Mouse (Mus musculus) 3134 (cell line): ENCODE data around the gene Bcl2.

Source experiments
- DNase-seq: peaks from one replicate; pipeline ENCODE4 v3.0.0-alpha.2; 2011; ENCODE audit warnings: low spot score; ENCODE audit not compliant: insufficient read length; ENCODE audit errors: extremely low read depth

The Bcl2 gene

DNA sequence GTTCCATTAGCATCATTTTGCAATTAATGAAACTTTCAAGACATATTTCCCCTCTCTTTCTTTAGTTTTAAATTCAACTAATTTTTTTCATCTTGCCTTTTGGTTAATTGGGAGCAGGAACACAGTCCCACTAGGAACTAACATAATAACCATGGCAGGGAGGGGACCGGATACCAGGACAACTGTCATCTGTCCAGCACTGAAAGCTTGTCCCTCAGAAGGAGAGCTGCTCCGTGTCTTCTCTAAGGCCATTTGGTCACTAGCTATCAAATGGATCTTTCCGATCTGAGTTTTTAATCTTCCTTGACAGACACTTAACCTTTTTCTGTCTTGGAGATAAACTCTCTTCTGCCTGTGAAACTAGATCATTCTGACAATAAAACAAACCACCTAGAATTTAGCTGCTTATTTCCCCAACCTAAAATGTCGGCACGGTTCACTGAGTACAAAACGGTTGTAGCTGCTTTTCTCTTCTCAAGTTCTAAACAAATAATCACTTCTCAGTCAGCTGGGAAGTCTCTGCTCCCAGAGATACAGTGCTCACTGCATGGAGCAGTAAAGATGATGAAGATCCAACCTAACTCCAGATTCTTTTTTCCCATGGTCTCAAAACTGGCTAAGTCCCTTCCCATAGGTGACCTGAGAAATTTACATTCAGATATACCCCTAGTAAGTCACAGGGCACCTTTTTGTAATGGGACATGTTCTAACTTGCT lies 34.1 kb downstream of the Bcl2 start:
- no peak for DNase-seq

- no peak for DNase-seq
Observed at GRCm38 (mm10) chr1:106678060-106678478, 36.0 kb downstream of the Bcl2 start.

- DNase-seq, result no peak
Observed at GRCm38 (mm10) chr1:106666140-106667088, 47.7 kb downstream of the Bcl2 start.

- DNase-seq, result no peak
Observed at GRCm38 (mm10) chr1:106664978-106665377, 49.1 kb downstream of the Bcl2 start.

DNA sequence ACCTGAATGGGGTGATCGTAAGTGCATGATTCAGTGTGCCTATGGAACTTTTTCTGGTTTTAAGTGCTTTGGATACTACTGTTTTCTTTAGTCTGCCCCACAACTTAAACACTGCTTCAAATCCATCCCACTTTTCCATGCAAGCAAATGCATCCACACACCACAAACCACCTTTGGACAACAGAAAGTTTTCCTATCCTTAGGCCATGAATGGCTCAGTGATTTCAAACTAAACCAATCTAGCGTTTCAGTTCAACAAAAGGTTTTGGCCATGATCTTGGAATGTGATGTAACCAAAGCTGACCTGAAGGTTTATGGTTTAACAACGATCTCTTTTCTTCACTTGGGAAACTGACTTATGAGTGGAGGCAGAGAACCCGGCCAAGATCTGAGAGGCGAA lies 51.6 kb downstream of the Bcl2 start:
- DNase-seq, result no peak

DNA sequence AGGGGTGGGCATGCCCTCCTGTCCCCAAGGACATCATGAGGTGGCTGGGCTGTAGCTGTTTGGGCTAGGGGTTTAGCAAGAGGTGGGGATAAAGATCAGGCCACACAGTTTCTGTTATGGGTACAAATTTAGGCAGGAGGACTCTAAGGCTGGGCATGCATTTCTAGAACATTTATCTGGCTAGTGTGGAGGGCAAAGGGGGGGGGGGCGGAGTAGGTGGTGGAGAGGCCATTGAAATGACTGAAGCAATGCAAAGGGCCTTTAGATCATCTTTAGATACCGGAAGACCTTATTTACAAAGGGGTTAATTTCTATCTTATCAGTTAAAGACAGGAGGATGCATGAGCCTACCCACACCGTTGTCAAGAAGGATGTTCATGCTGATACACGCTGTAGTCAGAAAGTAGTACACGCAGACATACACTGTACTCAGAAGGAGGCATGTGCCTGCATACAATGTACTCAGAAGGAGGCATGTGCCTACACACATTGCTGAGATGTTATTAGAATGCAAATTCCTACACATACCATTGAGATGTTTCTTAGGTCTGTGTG lies 55.7 kb downstream of the Bcl2 start:
- no peak for DNase-seq

DNA sequence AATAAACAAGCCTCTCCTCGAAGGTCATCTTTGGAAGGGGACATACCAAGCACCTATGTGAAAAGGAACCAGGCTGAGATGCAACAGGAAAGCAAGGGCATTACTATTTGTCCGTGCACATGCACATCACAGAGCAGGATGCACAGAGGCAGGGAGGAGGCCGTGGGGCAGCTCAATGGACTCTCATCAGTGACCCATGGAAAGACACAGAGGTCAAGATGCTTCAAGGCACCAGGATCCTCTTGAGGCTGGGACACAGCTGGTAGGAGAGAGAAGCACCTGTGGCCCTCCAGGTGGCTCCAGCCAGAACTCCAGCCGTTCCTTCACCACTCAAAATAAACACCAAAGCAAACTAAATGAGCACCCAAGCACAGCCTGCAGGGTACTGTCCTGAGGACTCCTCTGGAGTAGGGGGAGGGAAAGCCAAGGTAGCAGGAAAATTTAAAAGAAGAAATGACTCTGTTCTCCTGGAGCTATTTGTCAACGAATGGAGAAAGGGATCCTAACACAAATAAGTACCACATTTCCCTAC lies 57.8 kb downstream of the Bcl2 start:
- no peak for DNase-seq

DNA sequence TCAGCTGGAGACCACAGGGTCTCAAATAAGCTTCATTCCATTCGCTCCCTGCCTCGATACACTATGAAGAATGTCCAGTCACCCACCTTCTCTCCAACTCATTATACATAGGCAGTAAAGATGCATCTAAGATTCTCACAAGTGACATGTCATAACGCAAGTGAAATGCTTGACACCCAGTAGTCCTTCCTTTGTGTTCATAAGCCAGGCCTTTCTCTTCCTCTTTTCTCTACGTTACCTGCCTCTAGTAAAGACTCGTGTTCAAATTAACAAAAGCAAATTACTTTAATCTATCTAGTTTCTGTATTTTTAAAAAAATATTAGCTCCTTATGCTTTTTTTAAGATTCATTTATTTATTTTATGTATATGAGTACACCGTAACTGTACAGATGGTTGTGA lies 59.8 kb downstream of the Bcl2 start:
- no peak for DNase-seq

DNA sequence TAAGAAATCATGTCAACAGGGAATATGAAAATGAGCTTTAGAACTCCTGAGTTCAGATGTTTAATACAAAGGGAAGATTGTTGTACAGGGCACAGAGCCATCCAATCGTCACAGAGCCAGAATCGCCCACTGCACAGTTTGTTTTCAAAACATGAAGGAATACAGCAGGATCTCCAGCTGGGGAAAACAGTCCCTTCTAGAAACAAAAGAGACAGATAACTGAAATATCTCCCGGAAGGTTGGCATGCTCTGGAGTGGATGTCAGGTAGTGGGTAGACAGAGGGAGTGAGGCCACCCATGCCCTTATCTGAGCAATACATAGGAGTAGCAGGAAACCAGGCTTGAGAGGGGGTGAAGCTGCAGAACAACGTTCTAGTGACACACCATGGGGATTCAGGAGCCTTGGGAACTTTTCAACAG lies 60.6 kb downstream of the Bcl2 start:
- DNase-seq, result no peak

- DNase-seq, result no peak
Observed at GRCm38 (mm10) chr1:106651211-106651610, 62.9 kb downstream of the Bcl2 start.

GRCm38 (mm10) chr1:106650427-106650826 lies 63.6 kb downstream of the Bcl2 start:
- no peak for DNase-seq

DNA sequence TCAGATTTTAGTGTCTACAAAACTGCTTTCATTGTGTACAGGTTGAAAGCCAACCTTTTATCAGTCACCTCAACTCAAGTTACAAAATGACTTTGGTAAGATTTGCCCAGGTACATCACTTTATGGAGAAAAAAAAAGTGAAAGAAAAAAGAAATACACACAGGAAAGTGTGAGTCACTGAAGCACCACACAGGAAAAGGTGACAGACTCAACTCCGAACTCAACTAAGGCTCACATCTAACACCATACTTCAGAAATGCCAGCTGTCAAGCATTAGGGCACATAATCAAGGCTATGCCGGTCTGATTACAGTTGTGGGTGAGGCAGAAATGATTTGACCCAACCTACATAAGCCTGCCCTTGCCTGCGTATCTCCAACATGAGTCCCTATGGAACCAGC lies 66.7 kb downstream of the Bcl2 start:
- DNase-seq, result no peak

DNA sequence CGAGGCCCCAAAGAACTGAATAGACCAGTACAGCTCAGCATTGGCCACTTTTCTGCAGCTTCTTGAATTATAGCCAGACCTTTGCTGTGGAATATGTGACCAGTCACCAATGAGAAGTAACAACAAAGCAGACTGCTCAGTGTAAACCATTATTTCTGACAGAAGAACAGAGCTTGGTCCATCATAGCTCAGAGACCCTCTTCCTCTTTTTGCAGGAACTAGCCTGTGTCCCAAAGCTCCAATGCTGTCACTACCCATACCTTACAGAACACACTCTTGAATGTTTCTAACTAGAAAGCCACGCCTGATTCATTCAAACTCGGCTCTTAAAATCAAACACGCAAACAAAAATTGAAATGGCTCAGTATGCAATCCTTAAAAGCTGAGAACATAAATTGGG lies 69.5 kb downstream of the Bcl2 start:
- no peak for DNase-seq

- DNase-seq, result peak; percentile 26
Observed at GRCm38 (mm10) chr1:106643527-106643926, 70.5 kb downstream of the Bcl2 start.

DNA sequence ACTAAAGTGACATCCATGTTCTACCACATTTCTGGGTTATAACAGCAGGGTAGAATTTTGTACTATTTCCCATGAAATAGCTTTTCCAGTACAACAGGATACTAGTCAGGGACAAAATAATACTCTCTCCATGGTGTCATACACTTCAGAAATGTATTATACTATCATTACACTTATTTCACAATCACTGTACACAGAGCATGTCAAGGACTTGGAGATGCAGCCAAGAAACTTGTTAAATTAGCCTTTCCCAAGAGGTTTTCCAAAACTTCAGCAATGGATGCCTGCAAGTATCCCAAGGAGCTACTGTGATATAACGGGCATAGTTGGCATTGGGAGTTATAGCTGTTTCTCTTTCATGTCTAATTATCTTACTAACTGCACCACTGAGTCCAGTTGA lies 73.5 kb downstream of the Bcl2 start:
- DNase-seq, result no peak

DNA sequence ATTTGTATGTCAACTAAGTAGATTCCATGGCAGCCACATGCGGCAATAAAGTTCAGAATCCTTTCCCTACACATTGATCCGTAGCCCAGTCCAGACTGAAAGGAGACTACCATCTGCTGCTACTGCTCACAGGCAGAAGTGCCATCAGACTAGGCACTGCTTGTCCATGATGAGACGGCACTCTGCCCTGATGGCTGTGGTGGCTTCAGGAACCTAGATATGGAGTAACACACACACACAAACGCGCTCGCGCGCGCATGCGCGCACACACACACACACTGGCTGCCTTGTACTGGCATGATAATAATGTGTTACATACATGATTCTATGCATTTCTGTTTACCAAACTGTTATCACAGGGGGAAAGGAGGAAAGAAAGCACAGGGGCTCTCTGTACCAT lies 76.4 kb downstream of the Bcl2 start:
- DNase-seq, result no peak

- DNase-seq, result no peak
Observed at GRCm38 (mm10) chr1:106636714-106637113, 77.4 kb downstream of the Bcl2 start.

DNA sequence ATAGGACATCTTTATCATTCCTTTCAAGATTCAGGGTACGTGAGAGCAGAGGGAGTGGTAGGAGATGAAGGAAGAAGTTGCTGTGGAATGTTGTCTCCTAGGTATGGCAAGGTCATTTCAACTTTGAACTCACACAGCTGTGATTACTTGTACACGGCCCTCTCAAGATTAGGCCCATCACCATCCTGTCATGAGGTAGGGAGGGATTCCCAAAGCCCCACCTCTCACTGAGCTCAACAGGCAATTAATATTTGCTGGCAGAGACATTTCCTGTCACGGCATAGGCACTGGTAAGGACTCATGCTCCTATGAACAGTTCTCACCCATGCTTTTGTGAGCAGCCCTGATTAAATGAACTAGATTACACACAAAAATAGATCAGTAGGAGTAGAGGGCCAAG lies 80.9 kb downstream of the Bcl2 start:
- no peak for DNase-seq

- no peak for DNase-seq
Observed at GRCm38 (mm10) chr1:106631869-106632463, 82.1 kb downstream of the Bcl2 start.

DNA sequence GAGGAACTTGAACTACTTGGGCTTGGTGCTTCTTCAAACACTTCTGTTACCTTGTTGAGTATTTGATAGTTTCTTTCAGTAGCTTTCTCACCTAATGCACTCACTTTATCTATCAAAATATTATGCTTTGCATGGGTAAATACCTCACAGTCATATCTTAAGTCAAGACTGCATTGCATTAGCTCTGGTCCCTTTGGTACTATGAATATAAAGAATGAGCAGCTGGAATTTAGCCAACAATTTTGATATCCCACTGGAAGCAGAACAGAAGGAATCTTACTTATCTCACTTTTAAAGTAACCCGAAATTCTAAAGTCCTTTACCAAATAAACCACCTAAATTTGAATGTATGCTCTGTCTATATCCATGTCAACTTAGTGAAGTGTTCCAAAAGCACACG lies 83.1 kb downstream of the Bcl2 start:
- no peak for DNase-seq
